Mouse (Mus musculus): Measurements from ENCODE around the gene Large1.

DNA sequence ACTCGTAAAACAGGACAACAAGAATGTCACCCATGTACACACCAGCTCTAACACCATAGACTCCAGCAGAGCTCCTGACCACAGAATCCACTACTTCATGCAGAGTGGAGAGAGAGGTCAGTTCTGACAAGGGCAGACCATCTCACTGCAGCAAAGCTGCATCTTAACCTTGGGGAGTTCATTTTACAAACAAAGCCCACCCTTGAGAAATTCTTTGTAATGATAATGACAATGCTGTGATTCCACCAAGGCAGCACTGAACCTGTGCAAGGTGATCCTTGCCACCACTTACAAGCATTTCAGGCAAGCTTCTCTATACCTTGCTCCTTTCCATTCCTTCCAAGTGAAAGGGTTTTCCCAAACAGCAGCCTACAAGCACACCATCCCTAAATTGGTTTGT lies 16.5 kb downstream of the Large1 start:
- TF ChIP-seq CTCF (IDR thresholded peaks at IDR 0.05; ENCODE audit: insufficient read depth, low read length) (no peak), POLR2A (IDR thresholded peaks at IDR 0.05; ENCODE audit: borderline replicate concordance, extremely low read depth, low read depth, low read length) (no peak)
